Mouse (Mus musculus) right cerebral cortex, postnatal 36 days (tissue): Measurements from ENCODE around the gene Gm20865.
"Not testable (repeated sequence)": the region's sequence is repeated elsewhere in the genome, so short reads cannot be mapped to it uniquely, and the experiment has no call there.

Experiments used
- DNase-seq, 2 experiments: peaks; one replicate each; pipeline ENCODE4 v3.0.0; 2022; ENCODE audit warnings: low spot score in 2 of 2, mixed read lengths in 1 of 2

Gene Gm20865

DNA sequence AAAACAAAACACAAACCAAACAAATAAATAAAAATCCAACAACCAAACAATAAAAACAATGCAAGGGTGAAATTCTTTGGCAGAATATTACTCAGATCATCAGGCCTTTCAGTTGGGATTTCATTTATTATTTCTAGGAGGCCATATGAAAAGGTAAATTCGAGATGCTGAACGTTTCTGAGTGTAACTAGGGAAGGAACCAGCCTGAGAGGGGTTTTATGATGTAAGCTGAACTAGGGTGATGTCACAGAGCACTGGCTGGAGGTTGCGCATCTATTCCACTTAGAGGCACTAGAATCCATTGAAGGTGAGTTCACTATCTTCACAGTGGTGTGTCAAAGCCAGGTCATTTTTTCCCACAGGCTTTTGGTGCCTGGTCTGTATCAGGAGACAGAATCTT lies at the start of gene Gm20865:
Gene Gm20865, plus strand, starts transcription at position 301 of the 400 bp plus-strand sequence.
- not testable (repeated sequence) for DNase-seq
